Mouse (Mus musculus): ENCODE measurements around the gene Zfr2. TPM values are rescaled to one million over a fixed set of nuclear protein-coding genes. Genes with fewer than 3 reads are reported as not detected.

Zfr2 gene
- polyA plus RNA-seq, 1 experiment from 2014 or later: 9.7 TPM

GRCm38 (mm10) chr10:81284189-81284588, 51.2 kb downstream of the Zfr2 start:
- Histone ChIP-seq H3K9me3 (replicated peaks) (no peaks in the 10 kb centered on the region), H3K36me3 (ENCODE audit: poor library complexity, severe bottlenecking) (no peaks in the 10 kb centered on the region), H3K27ac (no peak overlapping the region), H3K9ac (no peak overlapping the region), H3K4me3 (no peak overlapping the region), H3K4me2 (no peak overlapping the region), H3K4me1 (peaks cover 6% of the 10 kb centered on the region), H3K27me3 (peaks cover 23% of the 10 kb centered on the region)
- ATAC-seq: no peak
- WGBS: 73% methylated on average over 6 of the region's 6 CpGs

- H3K9ac ChIP-seq: no peak overlapping the region
- no peaks in the 10 kb centered on the region for H3K36me3 ChIP-seq (ENCODE audit: poor library complexity, severe bottlenecking)
- H3K4me3 ChIP-seq: peak overlapping the region; percentile 47; the same call in 1 of the 2 replicates
- no peaks in the 10 kb centered on the region for H3K9me3 ChIP-seq (replicated peaks)
- no peak overlapping the region for H3K27ac ChIP-seq
- H3K27me3 ChIP-seq: peaks cover 23% of the 10 kb centered on the region
- peaks cover 9% of the 10 kb centered on the region for H3K4me1 ChIP-seq
- WGBS: 14% methylated on average over 17 of the region's 17 CpGs
- ATAC-seq: no peak
- H3K4me2 ChIP-seq: peak overlapping the region; percentile 72
These were observed 51.8 kb downstream of the Zfr2 start for GRCm38 (mm10) chr10:81284719-81285118.

GRCm38 (mm10) chr10:81285694-81286450, 52.9 kb downstream of the Zfr2 start:
- peak overlapping the region; percentile 72 for H3K4me2 ChIP-seq
- H3K9me3 ChIP-seq (replicated peaks): no peaks in the 10 kb centered on the region
- peaks cover 20% of the 10 kb centered on the region for H3K4me1 ChIP-seq
- WGBS: 1% methylated on average over 54 of the region's 54 CpGs
- H3K27me3 ChIP-seq: peaks cover 35% of the 10 kb centered on the region
- peak; percentile 83 for ATAC-seq
- no peak overlapping the region for H3K27ac ChIP-seq
- peak overlapping the region; percentile 47 for H3K4me3 ChIP-seq
- no peaks in the 10 kb centered on the region for H3K36me3 ChIP-seq (ENCODE audit: poor library complexity, severe bottlenecking)
- peak overlapping the region; percentile 66 for H3K9ac ChIP-seq

- no peak overlapping the region for H3K4me2 ChIP-seq
- H3K9ac ChIP-seq: no peak overlapping the region
- no peak overlapping the region for H3K4me3 ChIP-seq
- no peaks in the 10 kb centered on the region for H3K36me3 ChIP-seq (ENCODE audit: poor library complexity, severe bottlenecking)
- H3K27me3 ChIP-seq: peaks cover 41% of the 10 kb centered on the region
- H3K4me1 ChIP-seq: peaks cover 26% of the 10 kb centered on the region
- no peak overlapping the region for H3K27ac ChIP-seq
- H3K9me3 ChIP-seq (replicated peaks): no peaks in the 10 kb centered on the region
- 46% methylated on average over 6 of the region's 6 CpGs for WGBS
- no peak for ATAC-seq
These were observed 53.6 kb downstream of the Zfr2 start for GRCm38 (mm10) chr10:81286586-81286985.

GRCm38 (mm10) chr10:81287513-81288157, 54.7 kb downstream of the Zfr2 start:
- H3K27me3 ChIP-seq: peaks cover 41% of the 10 kb centered on the region
- no peak overlapping the region for H3K27ac ChIP-seq
- ATAC-seq: no peak

GRCm38 (mm10) chr10:81288601-81289000, 55.6 kb downstream of the Zfr2 start:
- H3K27ac ChIP-seq: no peak overlapping the region
- H3K9me3 ChIP-seq (replicated peaks): no peaks in the 10 kb centered on the region
- no peak overlapping the region for H3K9ac ChIP-seq
- H3K27me3 ChIP-seq: peaks cover 37% of the 10 kb centered on the region
- no peak overlapping the region for H3K4me2 ChIP-seq
- peaks cover 28% of the 10 kb centered on the region for H3K4me1 ChIP-seq
- H3K36me3 ChIP-seq (ENCODE audit: poor library complexity, severe bottlenecking): no peaks in the 10 kb centered on the region
- ATAC-seq: no peak
- WGBS: 27% methylated on average over 6 of the region's 6 CpGs
- H3K4me3 ChIP-seq: no peak overlapping the region

More at GRCm38 (mm10) chr10:81287513-81288157, 54.7 kb downstream of the Zfr2 start:
- H3K9me3 ChIP-seq (replicated peaks): no peaks in the 10 kb centered on the region
- H3K4me1 ChIP-seq: peaks cover 26% of the 10 kb centered on the region
- H3K36me3 ChIP-seq (ENCODE audit: poor library complexity, severe bottlenecking): no peaks in the 10 kb centered on the region
- no peak overlapping the region for H3K9ac ChIP-seq
- no peak overlapping the region for H3K4me2 ChIP-seq
- WGBS: 62% methylated on average over 8 of the region's 8 CpGs
- no peak overlapping the region for H3K4me3 ChIP-seq

GRCm38 (mm10) chr10:81289278-81289677, 56.3 kb downstream of the Zfr2 start:
- H3K4me1 ChIP-seq: peaks cover 35% of the 10 kb centered on the region
- H3K9me3 ChIP-seq (replicated peaks): no peaks in the 10 kb centered on the region
- no peak overlapping the region for H3K27ac ChIP-seq
- H3K36me3 ChIP-seq (ENCODE audit: poor library complexity, severe bottlenecking): no peaks in the 10 kb centered on the region
- WGBS: 0% methylated on average over 7 of the region's 7 CpGs
- ATAC-seq: no peak
- peaks cover 30% of the 10 kb centered on the region for H3K27me3 ChIP-seq
- H3K9ac ChIP-seq: no peak overlapping the region
- H3K4me3 ChIP-seq: no peak overlapping the region
- H3K4me2 ChIP-seq: no peak overlapping the region

- no peak for ATAC-seq
- Histone ChIP-seq H3K4me1 (peaks cover 40% of the 10 kb centered on the region), H3K4me3 (no peak overlapping the region), H3K27ac (no peak overlapping the region), H3K9me3 (replicated peaks) (no peaks in the 10 kb centered on the region), H3K9ac (no peak overlapping the region), H3K36me3 (ENCODE audit: poor library complexity, severe bottlenecking) (no peaks in the 10 kb centered on the region), H3K27me3 (peaks cover 25% of the 10 kb centered on the region), H3K4me2 (no peak overlapping the region)
- WGBS: 68% methylated on average over 14 of the region's 14 CpGs
These were observed 56.9 kb downstream of the Zfr2 start for GRCm38 (mm10) chr10:81289811-81290210.

- WGBS: 13% methylated on average over 24 of the region's 24 CpGs
These were observed 57.9 kb downstream of the Zfr2 start for GRCm38 (mm10) chr10:81290698-81291460.

GRCm38 (mm10) chr10:81291511-81292104, 58.7 kb downstream of the Zfr2 start, which contains the start of gene Tjp3:
Gene Tjp3, minus strand, starts transcription at chr10:81291581.
- Histone ChIP-seq H3K4me1 (peaks cover 48% of the 10 kb centered on the region), H3K4me3 (peak within 1 kb of the TSS; percentile 89; the same call in 1 of the 2 replicates), H3K27me3 (peaks cover 18% of the 10 kb centered on the region), H3K9me3 (replicated peaks) (no peaks in the 10 kb centered on the region), H3K36me3 (ENCODE audit: poor library complexity, severe bottlenecking) (peaks cover 10% of the 10 kb centered on the region), H3K27ac (no peak within 1 kb of the TSS; the same call in 1 of the 2 replicates), H3K4me2 (peak within 1 kb of the TSS; percentile 92), H3K9ac (peak within 1 kb of the TSS; percentile 18)
- ATAC-seq: no peak
- WGBS: 77% methylated on average over 9 of the region's 9 CpGs

More at GRCm38 (mm10) chr10:81290698-81291460, 57.9 kb downstream of the Zfr2 start:
- Histone ChIP-seq H3K4me1 (peaks cover 44% of the 10 kb centered on the region), H3K36me3 (ENCODE audit: poor library complexity, severe bottlenecking) (0 out of 2 replicates have a peak, but pooled peaks cover 6% of the 10 kb centered on the region), H3K4me2 (peak overlapping the region; percentile 33), H3K9ac (peak overlapping the region; percentile 18), H3K27ac (no peak overlapping the region; the same call in 1 of the 2 replicates), H3K27me3 (peaks cover 18% of the 10 kb centered on the region), H3K9me3 (replicated peaks) (no peaks in the 10 kb centered on the region), H3K4me3 (no peak overlapping the region)
- no peak for ATAC-seq

- Histone ChIP-seq H3K4me2 (peak within 1 kb of the TSS; percentile 92), H3K27me3 (peaks cover 18% of the 10 kb centered on the region), H3K9me3 (replicated peaks) (no peaks in the 10 kb centered on the region), H3K4me1 (peaks cover 49% of the 10 kb centered on the region), H3K4me3 (peak within 1 kb of the TSS; percentile 89), H3K27ac (peak within 1 kb of the TSS; percentile 93), H3K36me3 (ENCODE audit: poor library complexity, severe bottlenecking) (peaks cover 10% of the 10 kb centered on the region), H3K9ac (peak within 1 kb of the TSS; percentile 92)
- peak; percentile 95 for ATAC-seq
- WGBS: 1% methylated on average over 42 of the region's 80 CpGs
These were observed 59.8 kb downstream of the Zfr2 start, which contains the start of gene Pip5k1c for GRCm38 (mm10) chr10:81292554-81293333. Gene Pip5k1c, plus strand, starts transcription at chr10:81292963.

Measured in forebrain, embryonic 13.5 days (tissue).